Mouse (Mus musculus): ENCODE results near the gene Cd22. TPM values are rescaled to one million over a fixed set of nuclear protein-coding genes. Genes with fewer than 3 reads are reported as not detected.

Gene Cd22
- total and polyA plus RNA-seq, 3 experiments, result 42.3 to 180 (median 90.6) TPM

DNA sequence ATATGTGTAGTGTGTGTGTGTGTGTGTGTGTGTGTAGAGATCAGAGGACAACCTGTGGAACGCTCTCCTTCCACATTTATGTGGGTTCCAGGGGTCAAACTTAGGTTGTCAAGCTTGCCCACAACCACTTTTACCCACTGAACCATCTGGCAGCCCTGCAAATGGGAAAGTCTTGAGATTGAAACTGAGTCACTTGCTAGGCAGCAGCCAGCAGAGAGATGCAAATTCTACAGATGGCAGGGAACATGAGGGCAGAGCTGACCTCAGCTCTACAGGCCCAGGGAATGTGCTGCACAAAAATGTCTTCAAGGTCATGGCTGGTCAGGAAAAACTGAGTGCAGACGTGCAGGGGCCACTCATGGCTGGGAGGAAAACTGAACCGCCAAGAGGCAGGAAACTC lies 1.2 kb upstream of the Cd22 start:
- Histone ChIP-seq H3K9ac (ENCODE audit: insufficient read depth, low read depth) (no peak overlapping the region), H3K36me3 (replicated peaks in 1 of 2; ENCODE audit: control insufficient read depth in 1 of 2, insufficient read depth in 1 of 2, low read length in 1 of 2) (peaks cover 0 to 25% of the 10 kb centered on the region in 2 experiments), H3K4me3 (replicated peaks in 1 of 3; ENCODE audit: low read depth in 2 of 3, low read length in 2 of 3, poor library complexity in 1 of 3) (peak overlapping the region in 1 of 3 experiments; percentile 48), H3K27ac (ENCODE audit: insufficient read depth, low read depth) (peak overlapping the region; percentile 60; the same call in 1 of the 2 replicates), H3K9me3 (replicated peaks; ENCODE audit: low read length) (peaks cover 10% of the 10 kb centered on the region), H3K27me3 (replicated peaks) (no peaks in the 10 kb centered on the region), H3K79me2 (replicated peaks; ENCODE audit: control insufficient read depth, extremely low read depth, insufficient read depth, poor library complexity, severe bottlenecking) (no peaks in the 10 kb centered on the region), H3K4me2 (ENCODE audit: insufficient read depth, low read depth, poor library complexity, severe bottlenecking) (peak overlapping the region; percentile 39; the same call in 1 of the 2 replicates), H3K4me1 (ENCODE audit: control insufficient read depth in 1 of 2, insufficient read depth in 2 of 2) (peaks cover 23 to 59% of the 10 kb centered on the region in 2 experiments)
- DNase-seq (ENCODE audit: extremely low read depth), result peak; percentile 84
- dilution Hi-C loops (cut with MboI; ENCODE audit: extremely low pct_ligation_motif_present, extremely low pct_unique_long_range_greater_than_20kb, low sequenced_read_pairs) (no loop called here), in situ Hi-C loops (cut with MboI; ENCODE audit: low pct_ligation_motif_present, low pct_unique_long_range_greater_than_20kb, low sequenced_read_pairs) (no loop called here)
- TF ChIP-seq MYC (IDR thresholded peaks at IDR 0.05; ENCODE audit: low read depth, low read length), result peak; percentile 84
- TF ChIP-seq MAFK (IDR thresholded peaks at IDR 0.05; ENCODE audit: insufficient replicate concordance, low read length), result peak; percentile 86
- no peak for TF ChIP-seq ZNF384 (IDR thresholded peaks at IDR 0.05; ENCODE audit: low read depth, low read length)
- TF ChIP-seq POLR2A (IDR thresholded peaks at IDR 0.05; ENCODE audit: low read depth, low read length), result no peak
- TF ChIP-seq EP300 (IDR thresholded peaks at IDR 0.05; ENCODE audit: low read length), result peak; percentile 93
- TF ChIP-seq TCF12 (IDR thresholded peaks at IDR 0.05; ENCODE audit: low read depth, low read length), result peak; percentile 97
- peak; percentile 65; the same call in 1 of the 2 replicates for TF ChIP-seq SIN3A (IDR thresholded peaks at IDR 0.05; ENCODE audit: low read length)
- peak; percentile 89 for TF ChIP-seq MEF2A (IDR thresholded peaks at IDR 0.05; ENCODE audit: borderline replicate concordance, low read depth, low read length)
- TF ChIP-seq RCOR1 (conservative IDR thresholded peaks at IDR 0.05; ENCODE audit: low read depth, low read length), result 0 out of 2 replicates have a peak, but pooled peaks have one; percentile 24
- no peak for TF ChIP-seq TBP (conservative IDR thresholded peaks at IDR 0.05; ENCODE audit: low read depth, low read length)
- TF ChIP-seq JUN (IDR thresholded peaks at IDR 0.05; ENCODE audit: insufficient read depth, low read depth, low read length), result peak; percentile 28; the same call in 1 of the 2 replicates
- TF ChIP-seq BHLHE40 (IDR thresholded peaks at IDR 0.05; ENCODE audit: low read depth, low read length), result peak; percentile 97
- 0 out of 2 replicates have a peak, but pooled peaks have one; percentile 59 for TF ChIP-seq MAX (IDR thresholded peaks at IDR 0.05; ENCODE audit: low read length)
- TF ChIP-seq NRF1 (IDR thresholded peaks at IDR 0.05; ENCODE audit: low read depth, low read length), result no peak
- TF ChIP-seq ETS1 (conservative IDR thresholded peaks at IDR 0.05; ENCODE audit: low read depth, low read length), result peak; percentile 97
- no peak for TF ChIP-seq GABPA (IDR thresholded peaks at IDR 0.05; ENCODE audit: insufficient replicate concordance, low read depth, low read length)
- TF ChIP-seq CHD1 (IDR thresholded peaks at IDR 0.05; ENCODE audit: low read depth, low read length), result no peak
- TF ChIP-seq MXI1 (IDR thresholded peaks at IDR 0.05; ENCODE audit: low read depth, low read length), result peak; percentile 58; the same call in 1 of the 2 replicates
- peak; percentile 89 for TF ChIP-seq IRF4 (IDR thresholded peaks at IDR 0.05; ENCODE audit: low read depth, low read length)

DNA sequence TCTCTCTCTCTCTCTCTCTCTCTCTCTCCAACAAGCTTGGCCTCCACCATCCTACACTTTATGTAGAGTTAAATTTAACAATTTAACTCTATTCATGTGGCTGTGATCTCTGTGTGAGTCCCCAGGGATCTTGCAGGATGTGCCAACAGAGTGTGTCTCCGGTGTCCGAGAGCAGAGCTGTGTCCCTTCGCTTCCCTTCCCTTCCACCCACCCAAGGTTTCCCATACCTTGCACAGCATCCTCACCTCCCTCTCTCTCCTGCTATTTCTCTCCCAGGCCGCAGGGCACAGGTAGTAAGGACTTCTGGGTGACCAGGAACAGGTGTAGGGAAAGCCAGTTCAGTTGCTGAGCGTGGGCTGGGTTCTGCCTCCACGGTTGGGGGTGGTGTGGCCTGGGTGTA lies 1.2 kb downstream of the Cd22 start:
- peaks cover 5 to 45% of the 10 kb centered on the region in 2 experiments for H3K36me3 ChIP-seq (replicated peaks in 1 of 2; ENCODE audit: control insufficient read depth in 1 of 2, insufficient read depth in 1 of 2, low read length in 1 of 2)
- peak overlapping the region; percentile 5; the same call in 1 of the 2 replicates for H3K9ac ChIP-seq (ENCODE audit: insufficient read depth, low read depth)
- no peaks in the 10 kb centered on the region for H3K9me3 ChIP-seq (replicated peaks; ENCODE audit: low read length)
- peak overlapping the region; percentile 58 for H3K4me2 ChIP-seq (ENCODE audit: insufficient read depth, low read depth, poor library complexity, severe bottlenecking)
- in situ Hi-C loops (cut with MboI; ENCODE audit: low pct_ligation_motif_present, low pct_unique_long_range_greater_than_20kb, low sequenced_read_pairs) (loop anchor here (5.0 kb wide), 1 partner anchor 33 kb away; the partner anchor contains the start of gene Mag), dilution Hi-C loops (cut with MboI; ENCODE audit: extremely low pct_ligation_motif_present, extremely low pct_unique_long_range_greater_than_20kb, low sequenced_read_pairs) (no loop called here)
- peak; percentile 66 for DNase-seq (ENCODE audit: extremely low read depth)
- H3K27ac ChIP-seq (ENCODE audit: insufficient read depth, low read depth), result no peak overlapping the region
- TF ChIP-seq UBTF (IDR thresholded peaks at IDR 0.05; ENCODE audit: low read depth, low read length), result no peak
- no peak for TF ChIP-seq TBP (conservative IDR thresholded peaks at IDR 0.05; ENCODE audit: low read depth, low read length)
- TF ChIP-seq E2F4 (IDR thresholded peaks at IDR 0.05; ENCODE audit: insufficient replicate concordance, low read depth, low read length), result no peak
- no peak for TF ChIP-seq NRF1 (IDR thresholded peaks at IDR 0.05; ENCODE audit: low read depth, low read length)
- TF ChIP-seq TCF12 (IDR thresholded peaks at IDR 0.05; ENCODE audit: low read depth, low read length), result no peak
- no peak for TF ChIP-seq JUN (IDR thresholded peaks at IDR 0.05; ENCODE audit: insufficient read depth, low read depth, low read length)
- H3K4me1 ChIP-seq (ENCODE audit: control insufficient read depth in 1 of 2, insufficient read depth in 2 of 2), result peaks cover 22 to 66% of the 10 kb centered on the region in 2 experiments
- H3K79me2 ChIP-seq (replicated peaks; ENCODE audit: control insufficient read depth, extremely low read depth, insufficient read depth, poor library complexity, severe bottlenecking), result no peaks in the 10 kb centered on the region
- peak overlapping the region; percentile 53 to 79 (median 63) for H3K4me3 ChIP-seq (replicated peaks in 1 of 3; ENCODE audit: low read depth in 2 of 3, low read length in 2 of 3, poor library complexity in 1 of 3)
- H3K27me3 ChIP-seq (replicated peaks), result no peaks in the 10 kb centered on the region

Data from CH12.LX (cell line).